Comparison of ENCODE assay signal across 15 mouse cellular contexts in genomic region chr8:120560535-120560934, GRCm38 (mm10). TPM values are rescaled to one million over a fixed set of nuclear protein-coding genes. Genes with fewer than 3 reads are reported as not detected.
DNase-seq lines count a peak whose midpoint lies in the region; ATAC-seq lines count a peak whose summit lies in the region.
"Had no signal": no experiment of that assay in that cellular context is flagged by ENCODE, and none has a peak within 500 bp of the region (broad histone marks: within the 10 kb centered on the region; RNA-seq: fewer than 3 reads in every experiment).

No protein-coding gene starts in this region.

- H3K9ac ChIP-seq in kidney, embryonic 16.5 days (replicated peaks; ENCODE audit: low read length): 0 out of 2 replicates have a peak overlapping the region, but pooled peaks have one; percentile 15
- H3K9ac ChIP-seq in forebrain, embryonic 14.5 days (ENCODE audit: low read length): peak overlapping the region; percentile 33; the same call in 1 of the 2 replicates
- 0 out of 2 replicates have a peak overlapping the region, but pooled peaks have one; percentile 9 for H3K9ac ChIP-seq in midbrain, embryonic 14.5 days (replicated peaks; ENCODE audit: low read length)
- H3K9ac ChIP-seq: kidney, embryonic 15.5 days; stomach, embryonic 15.5 days had no signal

- H3K27ac ChIP-seq in kidney, embryonic 16.5 days (ENCODE audit: low read length): no peak overlapping the region
- peak overlapping the region; percentile 75; the same call in 1 of the 2 replicates for H3K27ac ChIP-seq in embryonic facial prominence, embryonic 10.5 days (replicated peaks)
- H3K27ac ChIP-seq in forebrain, embryonic 14.5 days (ENCODE audit: low read depth, low read length): peak overlapping the region; percentile 86; the same call in 1 of the 2 replicates
- H3K27ac ChIP-seq in midbrain, embryonic 14.5 days (replicated peaks; ENCODE audit: low read depth, low read length): peak overlapping the region; percentile 85; the same call in 1 of the 2 replicates
- H3K27ac ChIP-seq: kidney, embryonic 15.5 days; stomach, embryonic 15.5 days had no signal

- H3K4me1 ChIP-seq in kidney, embryonic 16.5 days (ENCODE audit: insufficient read depth, low read length): peaks cover 90% of the 10 kb centered on the region
- H3K4me1 ChIP-seq in embryonic facial prominence, embryonic 10.5 days: peaks cover 100% of the 10 kb centered on the region
- peaks cover 99% of the 10 kb centered on the region for H3K4me1 ChIP-seq in forebrain, embryonic 14.5 days (ENCODE audit: control insufficient read depth, insufficient read depth, low read length)
- peaks cover 95% of the 10 kb centered on the region for H3K4me1 ChIP-seq in midbrain, embryonic 14.5 days (ENCODE audit: control insufficient read depth, insufficient read depth, low read length)

- WGBS in kidney, embryonic 16.5 days: 72% methylated on average over 5 of the region's 5 CpGs
- WGBS in embryonic facial prominence, embryonic 10.5 days: 72% methylated on average over 5 of the region's 5 CpGs
- 61% methylated on average over 5 of the region's 5 CpGs for WGBS in forebrain, embryonic 14.5 days
- WGBS in midbrain, embryonic 14.5 days: 85% methylated on average over 5 of the region's 5 CpGs

- DNase-seq in kidney, adult 9 months: no peak
- DNase-seq in embryonic facial prominence, embryonic 10.5 days (ENCODE audit: low spot score): no peak
- no peak for DNase-seq in forebrain, embryonic 14.5 days (ENCODE audit: low spot score)
- DNase-seq in midbrain, embryonic 14.5 days: no peak
- DNase-seq in layer of hippocampus, adult 18-20 months (ENCODE audit: low spot score in 2 of 2): no peak
- DNase-seq in lung, postnatal 14 days: no peak
- DNase-seq: cerebellum, adult 9-11 months; embryo, embryonic 11 days; gastrocnemius, postnatal 25 days; retina, postnatal 1 day had no signal

- no peaks in the 10 kb centered on the region for H3K27me3 ChIP-seq in kidney, embryonic 16.5 days (ENCODE audit: insufficient read depth, low read length)
- H3K27me3 ChIP-seq in embryonic facial prominence, embryonic 10.5 days (replicated peaks; ENCODE audit: low read depth, poor library complexity, severe bottlenecking): no peaks in the 10 kb centered on the region
- H3K27me3 ChIP-seq in forebrain, embryonic 14.5 days (replicated peaks; ENCODE audit: control insufficient read depth, insufficient read depth, low read length): no peaks in the 10 kb centered on the region
- H3K27me3 ChIP-seq in midbrain, embryonic 14.5 days (ENCODE audit: control insufficient read depth, insufficient read depth, low read length): no peaks in the 10 kb centered on the region
- H3K27me3 ChIP-seq: kidney, embryonic 15.5 days; stomach, embryonic 15.5 days had no signal

- no peak for ATAC-seq in kidney, embryonic 16.5 days (ENCODE audit: low FRiP score, low TSS enrichment)
- no peak for ATAC-seq in forebrain, embryonic 14.5 days
- no peak for ATAC-seq in midbrain, embryonic 14.5 days (ENCODE audit: low FRiP score, low TSS enrichment)
- ATAC-seq: CD4-positive, CD25-positive, alpha-beta regulatory T cell, adult 4 months; inflammation-experienced regulatory T-cells, adult 6 months had no signal

- H3K36me3 ChIP-seq in kidney, embryonic 16.5 days (ENCODE audit: insufficient read depth, low read length): no peaks in the 10 kb centered on the region
- H3K36me3 ChIP-seq in embryonic facial prominence, embryonic 10.5 days (replicated peaks): peaks cover 39% of the 10 kb centered on the region
- peaks cover 18% of the 10 kb centered on the region for H3K36me3 ChIP-seq in forebrain, embryonic 14.5 days (ENCODE audit: control insufficient read depth, insufficient read depth, low read length)
- 0 out of 2 replicates have a peak, but pooled peaks cover 7% of the 10 kb centered on the region for H3K36me3 ChIP-seq in midbrain, embryonic 14.5 days (ENCODE audit: control insufficient read depth, insufficient read depth, low read length)
- H3K36me3 ChIP-seq: kidney, embryonic 15.5 days; stomach, embryonic 15.5 days had no signal

- H3K4me3 ChIP-seq in kidney, embryonic 16.5 days (ENCODE audit: low read length): no peak overlapping the region
- no peak overlapping the region for H3K4me3 ChIP-seq in embryonic facial prominence, embryonic 10.5 days
- H3K4me3 ChIP-seq in forebrain, embryonic 14.5 days (ENCODE audit: low read depth, low read length): no peak overlapping the region
- no peak overlapping the region for H3K4me3 ChIP-seq in midbrain, embryonic 14.5 days (replicated peaks; ENCODE audit: low read depth, low read length)
- H3K4me3 ChIP-seq: kidney, embryonic 15.5 days; stomach, embryonic 15.5 days had no signal

- H3K9me3 ChIP-seq in kidney, embryonic 16.5 days (ENCODE audit: low read length): no peaks in the 10 kb centered on the region
- H3K9me3 ChIP-seq in embryonic facial prominence, embryonic 10.5 days: no peaks in the 10 kb centered on the region
- H3K9me3 ChIP-seq in forebrain, embryonic 14.5 days (replicated peaks; ENCODE audit: control insufficient read depth, low read length): no peaks in the 10 kb centered on the region
- H3K9me3 ChIP-seq in midbrain, embryonic 14.5 days (ENCODE audit: control insufficient read depth, low read length): no peaks in the 10 kb centered on the region
- H3K9me3 ChIP-seq: kidney, embryonic 15.5 days; stomach, embryonic 15.5 days had no signal

- H3K4me2 ChIP-seq in kidney, embryonic 16.5 days (replicated peaks; ENCODE audit: low read depth, low read length): no peak overlapping the region
- 0 out of 2 replicates have a peak overlapping the region, but pooled peaks have one; percentile 28 for H3K4me2 ChIP-seq in forebrain, embryonic 14.5 days (ENCODE audit: low read length)
- H3K4me2 ChIP-seq in midbrain, embryonic 14.5 days (ENCODE audit: low read length): 0 out of 2 replicates have a peak overlapping the region, but pooled peaks have one; percentile 22
- H3K4me2 ChIP-seq: kidney, embryonic 15.5 days; stomach, embryonic 15.5 days had no signal

RNA-seq across cellular contexts. Expression of gene Gins2, which starts 28.6 kb away (rescaled TPM):
- 114 and 117 TPM in 2 replicates for polyA plus RNA-seq in kidney, embryonic 16.5 days (2015; fragmentation: Nextera tagmentation; extraction: Ambion mirVana)
- polyA plus RNA-seq in embryonic facial prominence, embryonic 10.5 days (2016; fragmentation: Nextera tagmentation; extraction: Ambion mirVana): 156 TPM in 2 replicates
- polyA plus RNA-seq in forebrain, embryonic 14.5 days (2014; fragmentation: Nextera tagmentation; extraction: Ambion mirVana): 33.4 and 44.1 TPM in 2 replicates
- polyA plus RNA-seq in midbrain, embryonic 14.5 days (2014; fragmentation: Nextera tagmentation; extraction: Ambion mirVana): 15.5 and 23.7 TPM in 2 replicates
- total RNA-seq in layer of hippocampus, adult 18-20 months (2021): 1 to 10 TPM; 3.5 to 4.2 TPM
